Mouse (Mus musculus) lung, adult 2 months (tissue): Measurements from ENCODE around the gene Tenm1. TPM values are rescaled to one million over a fixed set of nuclear protein-coding genes. Genes with fewer than 3 reads are reported as not detected.

Experiments
- DNase-seq: peaks from one replicate; pipeline ENCODE4 v3.0.0; 2022
- H3K4me1 ChIP-seq: fragments of 200-500 bp; 2 replicates; pipeline ENCODE4 v1.6.1; 2011; ENCODE audit warnings: low read length; ENCODE audit not compliant: control insufficient read depth, insufficient read depth
- H3K4me3 ChIP-seq: fragments of 200-500 bp; replicated peaks from 2 replicates; pipeline ENCODE3; 2011; ENCODE audit warnings: low read depth, mild to moderate bottlenecking, control low read depth, low read length; ENCODE audit errors: extremely low read depth
- CTCF ChIP-seq: fragments of 200-500 bp; IDR thresholded peaks from 2 replicates; pipeline ENCODE4 v1.5.1; 2011; ENCODE audit warnings: mild to moderate bottlenecking, low read length, control low read depth; ENCODE audit not compliant: insufficient read depth
- POLR2A ChIP-seq: fragments of 200-500 bp; IDR thresholded peaks from 2 replicates; pipeline ENCODE4 v1.6.1; 2011; ENCODE audit warnings: low read depth, mild to moderate bottlenecking, control low read depth, low read length, borderline replicate concordance; ENCODE audit errors: extremely low read depth
- WGBS: fragments of 180-500 bp; shearing (Covaris S2); methylation state at CpG from one replicate; pipeline ENCODE4 v1.1.7; 2018; 5-methylcytosine and 5-hydroxymethylcytosine counted together
- polyA plus RNA-seq: library from polyadenylated mRNA; depleted of rRNA; stranded (reverse); fragments of >200 nt; gene quantifications from 2 replicates; pipeline ENCODE4 v1.2.3, GENCODE M21; 2012

The Tenm1 gene
- polyA plus RNA-seq, 1 experiment: not detected

- DNase-seq: peak; percentile 6
- TF ChIP-seq POLR2A: no peak
- peak; percentile 50 for TF ChIP-seq CTCF
- no peaks in the 10 kb centered on the region for H3K4me1 ChIP-seq
- 27% methylated on average over 7 of the region's 7 CpGs for WGBS
- no peak overlapping the region for H3K4me3 ChIP-seq
Measured at GRCm38 (mm10) chrX:42557284-42557683, 871.6 kb downstream of the Tenm1 start.

- WGBS: 63% methylated on average over 4 of the region's 4 CpGs
- H3K4me1 ChIP-seq: no peaks in the 10 kb centered on the region
- TF ChIP-seq CTCF: no peak
- no peak for TF ChIP-seq POLR2A
- DNase-seq: no peak
- no peak overlapping the region for H3K4me3 ChIP-seq
Measured at GRCm38 (mm10) chrX:42548513-42548912, 880.4 kb downstream of the Tenm1 start.

- 89% methylated on average over 1 of the region's 1 CpGs for WGBS
- DNase-seq: no peak
- no peaks in the 10 kb centered on the region for H3K4me1 ChIP-seq
- TF ChIP-seq CTCF (no peak), POLR2A (no peak)
- no peak overlapping the region for H3K4me3 ChIP-seq
Measured at GRCm38 (mm10) chrX:42545076-42545475, 883.9 kb downstream of the Tenm1 start.

DNA sequence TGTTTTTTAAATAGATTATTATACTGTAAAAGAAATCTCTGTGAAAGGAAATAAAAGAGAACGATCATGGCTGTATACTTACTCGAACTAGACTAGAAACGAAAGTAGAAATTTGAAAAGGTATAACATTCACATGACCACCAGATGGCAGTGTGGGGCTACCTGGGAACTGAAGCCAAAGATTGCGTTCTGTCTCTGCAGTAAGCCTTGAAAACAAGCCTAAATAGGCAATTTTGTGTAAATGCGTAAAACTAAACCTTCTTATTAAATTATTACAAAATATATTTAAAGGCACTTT, 888.2 kb downstream of the Tenm1 start:
- WGBS: 25% methylated on average over 5 of the region's 5 CpGs
- DNase-seq: peak; percentile 25
- H3K4me3 ChIP-seq: peak overlapping the region; percentile 58

DNA sequence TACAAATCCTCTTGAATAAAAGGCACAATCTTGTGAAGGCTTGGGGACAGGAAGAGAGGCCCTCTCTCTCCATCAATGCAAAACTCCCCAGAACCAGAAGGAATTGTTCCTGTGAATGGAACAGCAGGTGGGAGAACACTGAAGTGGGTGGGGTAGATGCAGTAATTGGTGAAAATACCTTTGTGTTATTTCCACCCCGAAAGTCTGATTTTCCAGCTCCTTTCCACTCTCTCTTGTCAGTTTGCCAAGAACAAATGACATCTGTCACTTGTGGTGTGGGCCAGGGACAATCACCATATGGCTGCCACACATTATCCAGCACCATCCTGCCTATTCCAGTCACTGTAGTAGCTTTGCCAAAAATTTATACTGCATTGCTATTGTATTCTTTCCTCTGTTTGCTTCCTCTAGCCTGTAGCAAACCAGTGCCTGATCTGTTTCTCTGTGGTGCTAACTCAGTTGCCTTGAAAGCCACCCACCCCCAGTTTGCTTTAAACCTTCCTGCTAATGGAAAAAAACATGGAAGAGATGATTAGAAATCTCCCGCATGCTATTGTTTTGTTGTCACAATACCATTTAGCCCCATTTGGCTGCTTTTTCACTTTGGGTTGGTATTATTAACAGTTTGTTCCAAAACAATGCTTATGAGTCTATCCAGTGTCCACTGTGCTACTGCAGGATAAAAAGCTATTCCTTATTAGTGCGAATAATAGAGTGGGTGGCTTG, 888.7 kb downstream of the Tenm1 start:
- 24% methylated on average over 3 of the region's 3 CpGs for WGBS
- no peak for TF ChIP-seq CTCF
- TF ChIP-seq POLR2A: no peak

More for the DNA sequence above, 888.2 kb downstream of the Tenm1 start:
- no peak for TF ChIP-seq POLR2A
- peak; percentile 16; the same call in 1 of the 2 replicates for TF ChIP-seq CTCF
- H3K4me1 ChIP-seq: no peaks in the 10 kb centered on the region; the same call in 1 of the 2 replicates

DNA sequence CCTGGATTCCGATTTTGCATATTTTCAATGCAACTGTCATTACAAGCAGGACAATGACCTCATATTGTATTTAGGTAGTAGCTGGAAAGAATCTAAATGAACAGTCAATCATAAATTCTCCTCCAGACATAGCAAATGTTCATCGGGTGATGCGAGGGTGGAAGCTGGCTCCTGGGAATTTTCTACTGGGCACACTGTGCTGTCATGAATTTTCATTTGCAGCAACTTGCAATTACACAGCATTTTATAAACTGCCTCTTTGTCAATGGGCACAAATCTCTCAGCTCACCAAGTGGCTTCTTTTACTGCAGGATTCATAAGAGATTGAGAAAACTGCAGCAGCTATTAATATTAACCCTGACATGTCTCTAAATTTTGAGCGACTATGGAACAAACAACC, 898.2 kb downstream of the Tenm1 start:
- H3K4me3 ChIP-seq: no peak overlapping the region
- TF ChIP-seq POLR2A (no peak), CTCF (no peak)
- no peaks in the 10 kb centered on the region for H3K4me1 ChIP-seq
- DNase-seq: no peak
- WGBS: 76% methylated on average over 4 of the region's 4 CpGs

More for the DNA sequence above, 888.7 kb downstream of the Tenm1 start:
- H3K4me3 ChIP-seq: peak overlapping the region; percentile 58
- peak; percentile 2 for DNase-seq
- H3K4me1 ChIP-seq: no peaks in the 10 kb centered on the region; the same call in 1 of the 2 replicates

DNA sequence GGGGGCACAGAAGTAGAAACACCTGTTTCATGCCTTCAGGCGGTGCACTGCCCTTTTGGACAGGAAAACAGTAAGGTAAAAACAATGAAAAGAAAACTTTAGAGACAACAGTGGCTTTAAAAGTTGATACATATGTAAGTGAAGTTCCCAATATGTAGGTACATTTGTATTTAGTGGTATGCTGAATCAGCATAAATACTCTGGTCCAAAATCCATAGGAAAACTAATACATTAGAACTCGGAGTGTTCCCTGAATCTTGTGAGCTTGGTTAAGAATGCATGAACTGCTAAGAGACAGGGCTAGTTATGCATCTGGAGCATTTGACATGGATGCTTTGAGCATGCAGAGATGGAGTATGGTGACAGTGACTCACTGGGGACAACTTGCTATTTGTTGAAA, 906.1 kb downstream of the Tenm1 start:
- no peak for TF ChIP-seq CTCF
- TF ChIP-seq POLR2A: no peak
- 83% methylated on average over 2 of the region's 2 CpGs for WGBS
- Histone ChIP-seq H3K4me1 (no peaks in the 10 kb centered on the region), H3K4me3 (no peak overlapping the region)
- DNase-seq: no peak

DNA sequence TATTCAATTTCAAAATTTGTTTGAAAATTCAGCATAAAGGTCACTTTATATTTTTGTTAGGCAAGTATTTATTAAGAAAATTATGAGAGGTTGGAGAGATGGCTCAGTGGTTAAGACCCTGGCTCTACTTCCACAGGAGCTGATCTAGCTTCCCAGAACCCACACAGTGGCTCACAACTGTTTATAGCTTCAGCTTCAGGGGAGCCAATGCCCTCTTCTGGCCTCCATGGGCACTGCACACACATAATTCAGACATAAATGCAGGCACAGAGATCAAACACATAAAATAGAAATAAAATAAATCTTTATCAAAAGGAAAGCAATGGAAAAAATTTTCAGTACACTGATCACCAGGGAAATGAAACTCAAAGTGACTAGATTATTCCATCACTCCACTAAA, 916.4 kb downstream of the Tenm1 start:
- Histone ChIP-seq H3K4me1 (no peaks in the 10 kb centered on the region), H3K4me3 (no peak overlapping the region)
- DNase-seq: no peak
- TF ChIP-seq CTCF: peak; percentile 32; the same call in 1 of the 2 replicates
- no peak for TF ChIP-seq POLR2A

- no peak for DNase-seq
- no peak overlapping the region for H3K4me3 ChIP-seq
- TF ChIP-seq CTCF (no peak), POLR2A (no peak)
- WGBS: 66% methylated on average over 2 of the region's 2 CpGs
- H3K4me1 ChIP-seq: no peaks in the 10 kb centered on the region
Measured at GRCm38 (mm10) chrX:42511105-42511504, 917.8 kb downstream of the Tenm1 start.
